Mouse (Mus musculus) testis, postnatal 10 days (tissue): Measurements from ENCODE around the gene Atp2b2.
A peak's percentile ranks its signal among the peaks of the same experiment; 100 is the strongest.
"Not testable (repeated sequence)": the region's sequence is repeated elsewhere in the genome, so short reads cannot be mapped to it uniquely, and the experiment has no call there.

ENCODE experiments used
- DNase-seq: peaks from one replicate; pipeline ENCODE4 v3.0.0; 2021; ENCODE audit warnings: low spot score

Atp2b2 gene

GRCm38 (mm10) chr6:113714276-113714675, 328.1 kb downstream of the Atp2b2 start:
- no peak for DNase-seq

GRCm38 (mm10) chr6:113713389-113713788, 329.0 kb downstream of the Atp2b2 start:
- not testable (repeated sequence) for DNase-seq

GRCm38 (mm10) chr6:113712718-113713117, 329.7 kb downstream of the Atp2b2 start:
- DNase-seq: no peak

- peak; percentile 68 for DNase-seq
Measured at GRCm38 (mm10) chr6:113697222-113698205, 344.9 kb downstream of the Atp2b2 start.

- DNase-seq: peak; percentile 94
Measured at GRCm38 (mm10) chr6:113696582-113697221, 345.7 kb downstream of the Atp2b2 start, which contains the start of gene Tatdn2. Gene Tatdn2, plus strand, starts transcription at chr6:113697050.

- DNase-seq: no peak
Measured at GRCm38 (mm10) chr6:113695766-113696355, 346.6 kb downstream of the Atp2b2 start.

- DNase-seq: no peak
Measured at GRCm38 (mm10) chr6:113695203-113695602, 347.2 kb downstream of the Atp2b2 start.
